Mouse (Mus musculus): ENCODE measurements around the gene Zfp169. TPM values are rescaled to one million over a fixed set of nuclear protein-coding genes. Genes with fewer than 3 reads are reported as not detected.

Gene Zfp169
- total and polyA plus RNA-seq, 3 experiments = 2.9 to 6.6 (median 4.2) TPM

DNA sequence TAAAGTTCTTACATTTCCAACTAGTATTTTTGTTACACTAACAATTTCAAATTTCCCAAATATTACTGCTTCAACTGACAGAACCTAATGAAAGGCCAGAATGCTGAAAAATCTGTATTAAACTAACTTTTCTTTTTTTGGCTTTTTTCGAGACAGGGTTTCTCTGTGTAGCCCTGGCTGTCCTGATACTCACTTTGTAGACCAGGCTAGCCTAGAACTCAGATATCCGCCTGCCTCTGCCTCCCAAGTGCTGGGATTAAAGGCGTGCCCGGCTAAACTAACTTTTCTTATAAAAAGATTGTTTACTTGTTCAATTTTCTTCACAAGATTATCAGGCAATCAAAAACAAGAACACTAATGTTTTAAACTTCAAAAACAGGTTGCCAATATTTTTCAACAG is 31.6 kb upstream of the Zfp169 start:
- Histone ChIP-seq H3K36me3 (replicated peaks in 1 of 2; ENCODE audit: control insufficient read depth in 1 of 2, insufficient read depth in 1 of 2, low read length in 1 of 2) (peaks cover 0 to 8% of the 10 kb centered on the region in 2 experiments), H3K9ac (ENCODE audit: insufficient read depth, low read depth) (peak overlapping the region; percentile 73), H3K9me3 (replicated peaks; ENCODE audit: low read length) (no peaks in the 10 kb centered on the region), H3K4me1 (ENCODE audit: control insufficient read depth in 1 of 2, insufficient read depth in 2 of 2) (peaks cover 0 to 40% of the 10 kb centered on the region in 2 experiments; a peak in 2 of 4 replicates), H3K79me2 (replicated peaks; ENCODE audit: control insufficient read depth, extremely low read depth, insufficient read depth, poor library complexity, severe bottlenecking) (peaks cover 43% of the 10 kb centered on the region), H3K4me2 (ENCODE audit: insufficient read depth, low read depth, poor library complexity, severe bottlenecking) (peak overlapping the region; percentile 95), H3K27ac (ENCODE audit: insufficient read depth, low read depth) (no peak overlapping the region), H3K4me3 (replicated peaks in 1 of 3; ENCODE audit: low read depth in 2 of 3, low read length in 2 of 3, poor library complexity in 1 of 3) (peak overlapping the region; percentile 80 to 92 (median 89)), H3K27me3 (replicated peaks) (no peaks in the 10 kb centered on the region)
- dilution Hi-C loops (cut with MboI; ENCODE audit: extremely low pct_ligation_motif_present, extremely low pct_unique_long_range_greater_than_20kb, low sequenced_read_pairs) = no loop called here
- no peak for DNase-seq (ENCODE audit: extremely low read depth)
- in situ Hi-C loops (cut with MboI; ENCODE audit: low pct_ligation_motif_present, low pct_unique_long_range_greater_than_20kb, low sequenced_read_pairs) = loop anchor here (25.0 kb wide), 1 partner anchor 267 kb away; no protein-coding TSS in a partner anchor
- peak; percentile 25; the same call in 1 of the 2 replicates for TF ChIP-seq MXI1 (IDR thresholded peaks at IDR 0.05; ENCODE audit: low read depth, low read length)
- no peak for TF ChIP-seq MEF2A (IDR thresholded peaks at IDR 0.05; ENCODE audit: borderline replicate concordance, low read depth, low read length)

DNA sequence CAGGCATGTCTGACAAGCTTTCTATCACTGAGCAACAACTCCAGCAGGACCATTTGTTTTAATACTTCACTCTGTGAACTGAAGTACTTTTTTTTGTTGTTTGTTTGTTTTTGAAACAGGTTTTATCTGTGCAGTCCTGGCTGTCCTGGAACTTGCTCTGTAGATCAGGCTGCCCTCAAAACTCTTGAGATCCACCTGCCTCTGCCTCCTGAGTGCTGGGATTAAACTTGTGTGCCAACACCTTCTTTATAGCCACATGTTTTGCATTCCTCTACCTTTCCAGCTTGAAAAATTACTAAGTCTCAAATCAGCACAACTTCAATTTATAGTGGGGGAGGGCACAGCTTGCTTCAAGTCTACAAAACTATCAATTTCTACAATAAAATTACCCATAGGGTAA is 31.1 kb upstream of the Zfp169 start:
- Histone ChIP-seq H3K9ac (ENCODE audit: insufficient read depth, low read depth) (peak overlapping the region; percentile 73; the same call in 1 of the 2 replicates), H3K27ac (ENCODE audit: insufficient read depth, low read depth) (no peak overlapping the region), H3K4me1 (ENCODE audit: control insufficient read depth in 1 of 2, insufficient read depth in 2 of 2) (peaks cover 0 to 45% of the 10 kb centered on the region in 2 experiments; a peak in 2 of 4 replicates), H3K27me3 (replicated peaks) (no peaks in the 10 kb centered on the region), H3K36me3 (replicated peaks in 1 of 2; ENCODE audit: control insufficient read depth in 1 of 2, insufficient read depth in 1 of 2, low read length in 1 of 2) (peaks cover 0 to 8% of the 10 kb centered on the region in 2 experiments), H3K4me2 (ENCODE audit: insufficient read depth, low read depth, poor library complexity, severe bottlenecking) (peak overlapping the region; percentile 95), H3K79me2 (replicated peaks; ENCODE audit: control insufficient read depth, extremely low read depth, insufficient read depth, poor library complexity, severe bottlenecking) (peaks cover 47% of the 10 kb centered on the region), H3K9me3 (replicated peaks; ENCODE audit: low read length) (no peaks in the 10 kb centered on the region), H3K4me3 (replicated peaks in 1 of 3; ENCODE audit: low read depth in 2 of 3, low read length in 2 of 3, poor library complexity in 1 of 3) (peak overlapping the region in 2 of 3 experiments; percentile 2 to 89)
- dilution Hi-C loops (cut with MboI; ENCODE audit: extremely low pct_ligation_motif_present, extremely low pct_unique_long_range_greater_than_20kb, low sequenced_read_pairs) = no loop called here
- no peak for DNase-seq (ENCODE audit: extremely low read depth)
- no peak for TF ChIP-seq BHLHE40 (IDR thresholded peaks at IDR 0.05; ENCODE audit: low read depth, low read length)
- in situ Hi-C loops (cut with MboI; ENCODE audit: low pct_ligation_motif_present, low pct_unique_long_range_greater_than_20kb, low sequenced_read_pairs) = loop anchor here (25.0 kb wide), 1 partner anchor 268 kb away; no protein-coding TSS in a partner anchor

DNA sequence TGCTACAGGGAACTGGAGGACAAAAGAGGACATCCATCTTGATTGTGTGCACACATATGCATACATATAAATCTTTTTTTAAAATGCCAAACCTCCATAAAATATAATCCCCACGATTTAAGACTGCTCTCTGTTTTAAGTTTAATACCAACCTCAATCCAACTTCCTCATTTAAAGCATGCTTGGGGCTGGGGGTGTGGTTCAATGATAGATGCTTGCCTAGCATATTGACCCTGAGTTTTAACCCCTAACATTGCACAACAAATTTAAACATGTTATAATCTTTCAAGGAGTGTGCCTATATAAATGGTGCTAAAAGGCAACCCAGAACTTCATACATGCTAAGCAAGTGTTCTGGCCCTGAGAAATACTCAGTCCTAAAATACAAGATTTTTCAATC is 27.2 kb upstream of the Zfp169 start:
- peaks cover 0 to 53% of the 10 kb centered on the region in 2 experiments; a peak in 2 of 4 replicates for H3K4me1 ChIP-seq (ENCODE audit: control insufficient read depth in 1 of 2, insufficient read depth in 2 of 2)
- no peak overlapping the region for H3K27ac ChIP-seq (ENCODE audit: insufficient read depth, low read depth)
- H3K79me2 ChIP-seq (replicated peaks; ENCODE audit: control insufficient read depth, extremely low read depth, insufficient read depth, poor library complexity, severe bottlenecking) = peaks cover 69% of the 10 kb centered on the region
- H3K27me3 ChIP-seq (replicated peaks) = no peaks in the 10 kb centered on the region
- dilution Hi-C loops (cut with MboI; ENCODE audit: extremely low pct_ligation_motif_present, extremely low pct_unique_long_range_greater_than_20kb, low sequenced_read_pairs) (no loop called here), in situ Hi-C loops (cut with MboI; ENCODE audit: low pct_ligation_motif_present, low pct_unique_long_range_greater_than_20kb, low sequenced_read_pairs) (loop anchor here (25.0 kb wide), 1 partner anchor 272 kb away; no protein-coding TSS in a partner anchor)
- H3K4me2 ChIP-seq (ENCODE audit: insufficient read depth, low read depth, poor library complexity, severe bottlenecking) = peak overlapping the region; percentile 50
- no peaks in the 10 kb centered on the region for H3K9me3 ChIP-seq (replicated peaks; ENCODE audit: low read length)
- no peak for DNase-seq (ENCODE audit: extremely low read depth)
- H3K4me3 ChIP-seq (replicated peaks in 1 of 3; ENCODE audit: low read depth in 2 of 3, low read length in 2 of 3, poor library complexity in 1 of 3) = no peak overlapping the region
- no peak for TF ChIP-seq TCF12 (IDR thresholded peaks at IDR 0.05; ENCODE audit: low read depth, low read length)
- TF ChIP-seq RAD21 (IDR thresholded peaks at IDR 0.05; ENCODE audit: low read depth, low read length) = no peak
- no peak for TF ChIP-seq MXI1 (IDR thresholded peaks at IDR 0.05; ENCODE audit: low read depth, low read length)
- TF ChIP-seq SIN3A (IDR thresholded peaks at IDR 0.05; ENCODE audit: low read length) = no peak
- no peak for TF ChIP-seq CTCF (conservative IDR thresholded peaks at IDR 0.05 in 1 of 2, IDR thresholded peaks at IDR 0.05 in 1 of 2; ENCODE audit: low read depth in 2 of 2, low read length in 2 of 2)
- H3K36me3 ChIP-seq (replicated peaks in 1 of 2; ENCODE audit: control insufficient read depth in 1 of 2, insufficient read depth in 1 of 2, low read length in 1 of 2) = peaks cover 6 to 42% of the 10 kb centered on the region in 2 experiments
- no peak overlapping the region for H3K9ac ChIP-seq (ENCODE audit: insufficient read depth, low read depth)

Measured in CH12.LX (cell line).